Mouse (Mus musculus): ENCODE measurements around the gene Cckbr.

The Cckbr gene

DNA sequence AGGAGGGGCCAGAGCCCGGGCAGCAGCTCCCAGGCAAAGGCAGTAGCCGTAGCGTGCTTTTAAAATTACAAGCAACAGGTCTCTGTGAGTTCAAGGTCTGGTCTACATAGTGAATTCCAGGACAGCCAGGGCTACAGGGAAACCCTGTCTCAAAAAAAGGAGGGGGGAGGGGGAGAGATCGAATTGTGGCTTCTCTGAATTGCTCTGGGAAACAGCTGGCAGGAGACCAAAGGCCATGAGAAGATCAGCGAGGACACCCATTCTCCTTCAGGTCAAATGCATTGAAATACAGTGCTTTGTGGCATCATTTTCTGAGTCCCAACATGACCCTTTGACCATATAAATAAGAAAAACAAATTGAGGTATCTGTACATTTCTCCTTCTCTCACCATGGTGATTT is 59.5 kb downstream of the Cckbr start:
- in situ Hi-C loops (cut with MboI, MseI) = loop anchor here (25.0 kb wide), 1 partner anchor 1298 kb away; the partner anchor contains the start of genes Olfr648 and Olfr649

DNA sequence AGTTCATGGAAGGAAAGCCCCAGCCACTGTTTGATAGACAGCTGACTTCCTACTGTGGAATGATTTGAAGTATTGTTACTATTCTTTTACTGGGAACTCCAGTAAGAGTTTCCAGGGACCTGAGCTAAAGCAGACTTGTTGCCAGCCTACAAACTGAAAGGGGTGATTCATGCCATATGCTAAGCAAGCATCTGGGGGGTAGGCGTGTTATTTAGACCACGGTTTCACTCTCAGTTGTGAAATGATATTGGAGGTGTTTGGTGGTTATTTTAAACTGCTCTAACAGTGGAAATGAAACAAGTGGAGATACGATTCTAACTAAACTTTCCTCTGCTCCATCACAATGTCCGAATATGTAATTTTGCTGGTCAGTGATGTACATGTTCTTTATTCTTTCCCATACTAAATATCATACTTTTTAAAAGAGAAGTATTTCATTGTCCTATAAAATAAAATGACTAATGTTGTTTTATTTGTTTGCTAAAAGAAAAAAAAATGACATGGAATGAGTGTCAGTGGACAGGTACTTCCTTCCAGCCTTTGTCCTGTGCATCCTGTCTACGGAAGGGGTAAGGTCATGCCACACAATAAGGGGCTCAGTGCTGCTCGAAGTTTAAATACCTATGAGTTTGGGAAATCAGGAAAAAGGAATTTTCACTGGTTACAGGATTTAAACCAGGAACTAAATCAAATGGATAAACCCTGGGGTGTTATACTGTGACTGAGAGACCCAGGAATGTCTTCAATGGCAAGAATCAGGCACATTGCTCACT is 61.8 kb downstream of the Cckbr start:
- in situ Hi-C loops (cut with MboI, MseI) = loop anchor here (25.0 kb wide), 1 partner anchor 1300 kb away; the partner anchor contains the start of genes Olfr648 and Olfr649

DNA sequence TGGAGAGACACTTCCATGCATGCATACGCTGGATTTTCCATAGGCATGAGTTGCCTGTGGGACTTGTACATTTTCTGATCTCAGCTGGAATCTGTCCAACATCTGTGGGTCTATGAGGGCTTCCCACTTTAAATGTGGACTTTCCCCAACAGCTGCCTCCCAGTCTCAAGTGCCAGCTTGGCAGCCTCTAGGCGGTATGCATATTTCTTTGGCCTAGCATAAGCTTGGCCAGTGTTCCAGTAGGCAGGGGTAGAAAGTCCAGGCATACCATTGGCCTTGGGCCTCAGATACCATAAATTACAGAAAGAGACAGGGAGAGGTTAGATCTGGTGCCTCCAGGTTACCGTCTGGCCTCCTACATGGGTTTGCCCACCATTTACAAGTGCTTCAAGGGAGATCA is 72.3 kb downstream of the Cckbr start:
- in situ Hi-C loops (cut with MboI, MseI) = loop anchor here (25.0 kb wide), 1 partner anchor 1311 kb away; the partner anchor contains the start of genes Olfr648 and Olfr649

DNA sequence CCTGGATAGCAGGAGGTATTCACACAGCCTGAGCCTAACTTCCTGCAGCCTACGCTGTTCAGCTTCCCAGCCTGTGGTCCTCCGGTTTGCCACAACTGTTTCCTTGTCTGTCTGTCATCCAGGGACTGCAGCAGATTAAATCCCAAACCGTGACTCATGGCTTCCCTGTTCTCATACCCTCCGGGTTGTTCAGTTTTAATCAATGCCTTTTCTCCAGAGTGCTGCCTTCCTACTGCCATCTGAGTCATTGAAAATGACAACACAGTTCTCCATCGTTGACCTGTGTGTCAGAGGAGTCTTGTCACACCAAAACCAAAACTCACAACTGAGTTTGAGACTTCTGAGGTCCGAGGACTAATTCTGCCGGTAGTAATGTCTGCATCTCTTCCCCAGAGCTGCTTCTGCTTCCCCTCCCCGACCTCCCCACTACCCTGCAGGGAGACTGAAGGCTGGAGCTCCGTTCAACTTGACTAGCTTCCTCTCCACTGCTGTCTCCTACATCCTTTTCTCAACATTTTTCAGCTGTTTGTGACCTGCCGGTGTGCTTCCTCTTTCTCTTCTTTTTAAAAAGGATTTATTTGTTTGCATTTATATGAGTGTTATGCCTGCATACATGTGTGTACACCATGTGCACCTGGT is 73.4 kb downstream of the Cckbr start:
- in situ Hi-C loops (cut with MboI, MseI) = loop anchor here (25.0 kb wide), 1 partner anchor 1312 kb away; the partner anchor contains the start of genes Olfr648 and Olfr649

DNA sequence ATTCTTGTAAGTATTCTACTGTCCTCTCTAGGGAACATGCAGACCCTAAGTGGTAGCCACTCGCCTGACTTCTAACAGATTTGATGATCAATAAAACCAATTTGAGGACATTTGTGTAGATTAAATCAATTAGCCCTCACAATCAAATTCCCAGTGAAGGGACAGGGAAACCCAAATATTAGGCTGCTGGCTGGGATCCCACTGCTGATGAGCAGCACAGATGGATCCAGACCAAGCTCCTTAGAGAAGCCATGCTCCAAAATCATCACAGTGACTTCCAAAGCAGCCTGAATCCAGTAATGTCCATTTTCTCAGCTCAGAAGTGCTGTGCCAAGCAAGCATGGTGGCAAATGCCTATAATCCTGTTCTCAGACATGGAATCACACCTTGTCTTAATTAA is 74.1 kb downstream of the Cckbr start:
- in situ Hi-C loops (cut with MboI, MseI) = loop anchor here (10.0 to 25.0 kb wide), 2 partner anchors 455 to 1312 kb away; partner anchors contain the start of genes Olfr648 and Olfr649

DNA sequence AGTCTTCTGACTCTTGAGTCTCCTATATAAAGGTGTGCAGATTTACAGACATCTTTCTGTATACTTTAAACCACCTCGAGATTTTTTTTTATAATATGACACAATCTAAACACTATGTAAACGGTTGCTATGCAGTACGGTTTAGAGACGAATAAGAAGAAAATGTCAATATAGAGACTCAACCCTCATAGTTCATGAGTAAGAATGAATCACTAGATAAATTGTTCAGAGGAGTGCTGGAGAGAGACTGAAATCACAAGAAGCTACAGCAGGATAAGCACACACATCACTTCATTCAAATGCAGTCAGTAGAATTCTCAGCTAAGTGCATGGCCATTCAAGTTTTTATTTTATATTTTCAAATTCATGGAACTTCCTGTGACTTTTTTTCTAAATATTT is 76.5 kb downstream of the Cckbr start:
- in situ Hi-C loops (cut with MboI, MseI) = loop anchor here (10.0 kb wide), 1 partner anchor 457 kb away; no protein-coding TSS in a partner anchor

DNA sequence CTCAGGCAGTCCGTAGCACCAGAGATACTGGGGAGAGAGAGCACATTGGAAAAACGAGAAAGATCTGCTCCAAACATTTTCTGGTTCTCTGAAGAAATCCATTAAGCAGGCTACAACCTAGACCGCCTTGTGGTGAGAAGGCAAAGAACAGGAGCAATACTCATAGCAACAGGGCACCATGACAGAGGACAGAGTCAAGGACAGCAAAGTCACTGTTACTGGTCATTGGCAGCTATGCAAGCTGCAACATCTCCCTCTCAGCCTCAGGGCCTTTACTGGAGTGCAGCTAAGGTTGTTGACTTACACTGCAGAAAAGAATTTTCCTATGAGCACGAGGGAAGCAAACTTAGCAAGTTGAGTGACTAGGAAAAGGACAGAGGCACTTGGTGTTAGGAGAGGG is 81.7 kb downstream of the Cckbr start:
- in situ Hi-C loops (cut with MboI, MseI) = loop anchor here (10.0 kb wide), 1 partner anchor 462 kb away; no protein-coding TSS in a partner anchor

DNA sequence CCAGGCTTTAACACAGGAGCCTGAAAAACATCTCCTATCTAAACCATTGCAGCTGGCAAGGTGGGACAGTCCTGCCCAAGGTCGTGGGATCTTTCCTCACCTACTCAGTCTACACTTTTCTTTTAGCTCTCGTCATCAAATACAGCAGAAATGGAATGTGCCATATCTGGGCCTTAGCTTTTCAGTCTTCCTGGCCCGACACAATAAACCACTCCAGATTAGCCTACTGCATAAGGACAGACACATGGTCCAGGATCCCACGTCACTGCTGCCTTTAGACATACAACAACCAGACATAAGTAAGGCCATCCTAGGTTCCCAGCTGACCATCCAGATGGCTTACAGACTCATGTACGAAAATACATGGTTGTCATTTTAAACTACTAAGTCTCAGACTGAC is 84.6 kb downstream of the Cckbr start:
- in situ Hi-C loops (cut with MboI, MseI) = loop anchor here (10.0 kb wide), 1 partner anchor 255 kb away; no protein-coding TSS in a partner anchor

DNA sequence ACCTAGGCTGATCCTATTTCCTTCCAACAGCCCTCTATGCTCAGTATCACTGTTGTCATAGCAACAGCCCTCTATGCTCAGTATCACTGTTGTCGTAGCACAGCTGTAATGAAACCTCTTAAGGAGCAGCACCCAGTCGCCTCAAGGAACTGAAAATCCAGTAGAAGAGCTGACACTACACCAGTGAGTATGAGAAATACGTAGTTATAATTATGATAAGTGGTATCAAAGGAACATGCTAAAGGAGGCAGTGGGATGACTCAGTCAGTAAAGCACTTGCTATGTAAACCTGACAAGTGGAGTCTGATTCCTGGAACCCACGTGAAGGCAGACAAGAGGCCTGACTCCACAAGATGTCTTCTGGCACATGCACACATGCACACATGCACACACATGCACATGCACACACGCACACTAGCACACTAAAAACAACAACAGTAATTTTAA is 88.3 kb downstream of the Cckbr start:
- in situ Hi-C loops (cut with MboI, MseI) = loop anchor here (10.0 kb wide), 1 partner anchor 259 kb away; no protein-coding TSS in a partner anchor

DNA sequence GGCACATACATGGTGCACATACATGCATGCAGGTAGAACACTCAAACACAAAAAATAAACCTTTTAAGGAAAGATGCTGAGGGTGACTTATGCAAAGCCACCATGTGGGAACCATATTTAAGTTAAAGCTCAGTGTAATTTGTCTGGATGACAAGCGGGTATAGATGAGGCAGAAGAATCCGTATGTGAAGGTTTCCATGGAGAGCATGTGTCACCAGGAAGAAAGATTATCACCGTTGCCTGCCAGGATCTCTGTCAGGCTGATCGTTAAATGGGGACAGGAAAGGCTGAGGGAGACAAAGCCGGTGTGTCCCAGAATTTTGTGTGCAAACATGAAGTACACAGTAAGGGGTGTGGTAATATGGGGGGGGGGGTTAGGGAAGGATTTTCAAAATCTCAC is 89.0 kb downstream of the Cckbr start:
- in situ Hi-C loops (cut with MboI, MseI) = loop anchor here (10.0 kb wide), 1 partner anchor 260 kb away; no protein-coding TSS in a partner anchor

DNA sequence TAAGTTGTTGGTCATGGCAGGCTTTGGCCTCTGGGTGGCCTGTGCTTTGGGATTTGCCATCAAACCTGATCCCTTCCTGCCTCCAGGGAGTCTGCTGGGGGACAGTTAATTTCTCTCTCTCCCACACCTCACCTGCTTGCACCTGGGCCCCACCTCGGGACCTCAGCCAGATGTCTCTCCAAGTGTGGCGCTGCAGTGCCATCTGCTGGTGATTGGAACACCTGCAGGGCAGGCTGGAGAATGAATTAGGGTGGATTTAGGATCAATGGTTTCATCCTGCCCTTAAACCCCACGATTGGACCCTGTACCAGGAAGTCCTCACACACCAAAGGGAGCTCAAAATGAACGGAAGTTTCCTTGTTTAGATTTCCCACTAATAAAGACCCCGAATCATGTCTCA is 89.6 kb downstream of the Cckbr start:
- in situ Hi-C loops (cut with MboI, MseI) = loop anchor here (10.0 kb wide), 1 partner anchor 260 kb away; no protein-coding TSS in a partner anchor

DNA sequence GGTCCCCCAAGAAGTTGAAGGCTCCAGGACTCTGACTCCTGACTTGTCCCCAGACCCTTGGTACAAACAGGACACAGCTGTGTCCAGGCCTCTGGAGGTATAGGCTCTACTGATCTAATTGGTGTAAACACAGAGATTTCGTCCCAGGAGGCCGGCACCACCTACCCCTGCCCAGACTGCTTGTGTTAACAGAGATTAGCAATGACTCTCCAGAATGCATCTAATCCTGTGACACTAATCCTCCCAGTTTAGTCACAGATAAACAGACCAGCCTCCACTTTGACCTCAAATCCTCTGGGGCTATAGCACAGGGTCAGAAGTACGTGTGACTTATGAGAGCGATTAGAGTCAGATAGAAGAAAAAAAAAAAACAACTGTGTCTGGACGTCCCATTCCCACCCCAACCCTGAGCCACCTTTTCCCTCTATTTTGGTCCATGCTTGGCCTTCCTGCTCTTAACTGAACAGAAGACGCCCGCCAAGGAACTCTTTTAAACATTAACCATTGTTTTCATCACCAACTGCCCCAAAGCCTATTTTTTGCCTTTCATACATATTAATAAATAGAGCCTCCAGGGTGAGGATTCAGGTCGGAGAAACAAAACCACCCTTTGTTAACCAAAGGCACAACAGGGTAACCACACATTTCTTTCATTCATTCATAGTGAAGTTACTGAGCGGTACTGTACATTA is 91.3 kb downstream of the Cckbr start:
- in situ Hi-C loops (cut with MboI, MseI) = loop anchor here (10.0 kb wide), 1 partner anchor 262 kb away; no protein-coding TSS in a partner anchor

DNA sequence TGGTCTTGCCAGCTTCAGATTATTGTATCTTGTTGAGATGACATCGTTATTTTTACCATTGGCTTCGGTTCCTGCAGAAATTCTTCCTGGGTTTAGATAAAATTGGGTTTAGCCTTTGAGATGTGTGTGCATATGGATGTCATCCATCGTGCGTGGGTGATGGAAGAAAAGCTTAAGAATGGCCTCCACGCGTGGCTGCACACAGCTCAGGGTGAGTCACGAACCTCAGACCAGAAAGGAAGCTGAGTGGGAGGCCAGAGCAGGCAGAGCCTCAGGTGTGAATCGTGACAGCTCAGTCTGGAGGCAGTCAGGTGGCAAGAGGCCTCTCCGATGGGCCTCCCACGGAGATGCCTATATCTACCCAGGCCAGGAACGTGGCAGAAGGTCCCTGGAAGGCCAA is 93.8 kb downstream of the Cckbr start:
- in situ Hi-C loops (cut with MboI, MseI) = loop anchor here (10.0 kb wide), 1 partner anchor 265 kb away; no protein-coding TSS in a partner anchor

DNA sequence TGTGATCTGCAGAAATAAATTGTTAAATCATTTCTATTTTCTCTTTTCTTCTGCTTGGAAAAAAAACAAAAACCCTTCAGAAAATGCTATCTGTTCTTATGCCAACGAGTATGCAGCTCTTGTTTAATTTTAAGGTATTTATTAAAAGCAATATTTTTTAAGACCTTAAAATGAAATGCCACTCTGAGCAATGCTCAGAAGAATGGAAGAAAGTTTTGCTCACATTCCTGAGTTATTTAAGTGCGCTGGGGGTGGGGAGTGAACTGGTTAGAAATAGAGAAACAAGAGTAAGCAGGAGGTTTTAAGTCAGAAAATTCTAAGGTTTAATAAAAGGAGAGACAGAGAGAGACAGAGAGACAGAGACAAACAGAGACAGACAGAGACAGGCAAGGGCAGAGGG is 94.2 kb downstream of the Cckbr start:
- in situ Hi-C loops (cut with MboI, MseI) = loop anchor here (10.0 kb wide), 1 partner anchor 265 kb away; no protein-coding TSS in a partner anchor

DNA sequence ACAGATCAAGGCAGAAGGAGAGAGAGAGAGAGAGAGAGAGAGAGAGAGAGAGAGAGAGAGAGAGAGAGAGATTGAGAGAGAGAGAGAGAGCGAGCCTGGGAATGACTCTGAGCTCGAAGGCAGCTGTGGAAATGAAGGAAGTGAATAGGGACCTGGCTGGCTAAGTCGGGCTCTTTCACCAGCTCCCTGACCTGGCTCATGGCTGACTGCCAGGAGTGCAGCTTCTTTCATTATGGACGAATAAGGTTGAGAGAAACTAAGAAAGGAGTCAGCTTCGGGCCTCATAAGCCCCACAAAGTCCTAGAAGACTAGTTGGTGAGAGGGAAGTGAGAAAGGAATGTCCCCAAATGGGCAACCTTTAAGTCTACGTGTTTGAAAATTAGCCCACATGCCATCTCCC is 94.7 kb downstream of the Cckbr start:
- in situ Hi-C loops (cut with MboI, MseI) = no loop called here

Measured in T-helper 2 cell (primary cell).